Mouse (Mus musculus): ENCODE results near the gene Gja10. TPM values are rescaled to one million over a fixed set of nuclear protein-coding genes. Genes with fewer than 3 reads are reported as not detected.

Gja10 gene
- polyA plus RNA-seq, 1 experiment from 2014 or later, result not detected

GRCm38 (mm10) chr4:32564416-32564815 lies 38.1 kb downstream of the Gja10 start:
- whole genome bisulfite sequencing, result 79% methylated on average over 7 of the region's 7 CpGs
- ATAC-seq, result no peak
- H3K4me2 ChIP-seq (replicated peaks; ENCODE audit: low read depth), result no peak overlapping the region
- H3K4me1 ChIP-seq (replicated peaks; ENCODE audit: control insufficient read depth, insufficient read depth, low read length), result no peaks in the 10 kb centered on the region
- no peaks in the 10 kb centered on the region for H3K27me3 ChIP-seq (replicated peaks; ENCODE audit: control insufficient read depth, insufficient read depth, low read length)
- no peak overlapping the region for H3K9ac ChIP-seq (ENCODE audit: low read depth, low read length)
- H3K4me3 ChIP-seq (ENCODE audit: low read depth, low read length), result no peak overlapping the region
- no peak overlapping the region for H3K27ac ChIP-seq (ENCODE audit: low read depth, low read length)
- TF ChIP-seq CTCF (IDR thresholded peaks at IDR 0.05; ENCODE audit: low read depth), result no peak
- no peaks in the 10 kb centered on the region for H3K36me3 ChIP-seq (ENCODE audit: control insufficient read depth, insufficient read depth)
- H3K9me3 ChIP-seq (ENCODE audit: control insufficient read depth), result no peaks in the 10 kb centered on the region

DNA sequence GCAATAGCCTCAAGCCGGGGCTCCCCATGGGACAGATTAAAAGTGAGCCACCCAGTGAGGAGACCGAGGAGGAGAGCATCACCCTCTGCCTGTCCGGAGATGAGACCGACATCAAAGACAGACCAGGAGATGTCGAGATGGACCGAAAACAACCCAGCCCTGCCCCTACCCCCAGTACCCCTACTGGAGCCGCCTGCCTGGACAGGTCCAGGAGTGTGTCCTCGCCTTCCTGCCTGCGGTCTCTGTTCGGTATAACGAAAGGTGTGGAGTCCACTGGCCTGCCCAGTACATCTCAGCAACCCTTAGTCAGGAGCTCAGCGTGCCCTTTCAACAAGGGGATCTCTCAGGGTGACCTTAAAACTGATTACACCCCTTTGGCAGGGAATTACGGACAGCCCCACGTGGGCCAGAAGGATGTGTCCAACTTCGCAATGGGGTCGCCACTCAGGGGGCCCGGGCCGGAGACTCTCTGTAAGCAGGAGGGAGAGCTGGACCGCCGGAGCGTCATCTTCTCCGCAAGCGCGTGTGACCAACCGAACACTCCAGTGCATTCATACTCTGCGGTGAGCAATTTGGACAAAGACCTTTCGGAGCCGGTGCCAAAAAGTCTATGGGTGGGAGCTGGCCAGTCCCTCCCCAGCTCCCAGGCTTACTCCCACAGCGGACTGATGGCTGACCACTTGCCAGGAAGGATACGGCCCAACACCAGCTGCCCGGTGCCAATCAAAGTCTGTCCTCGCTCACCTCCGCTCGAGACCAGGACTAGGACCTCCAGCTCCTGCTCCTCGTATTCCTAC lies 40.0 kb downstream of the Gja10 start:
- Histone ChIP-seq H3K4me3 (ENCODE audit: low read depth, low read length) (no peak overlapping the region), H3K27ac (ENCODE audit: low read depth, low read length) (no peak overlapping the region), H3K9ac (ENCODE audit: low read depth, low read length) (no peak overlapping the region), H3K9me3 (ENCODE audit: control insufficient read depth) (no peaks in the 10 kb centered on the region), H3K4me2 (replicated peaks; ENCODE audit: low read depth) (no peak overlapping the region), H3K4me1 (replicated peaks; ENCODE audit: control insufficient read depth, insufficient read depth, low read length) (no peaks in the 10 kb centered on the region), H3K36me3 (ENCODE audit: control insufficient read depth, insufficient read depth) (no peaks in the 10 kb centered on the region), H3K27me3 (replicated peaks; ENCODE audit: control insufficient read depth, insufficient read depth, low read length) (no peaks in the 10 kb centered on the region)
- no peak for ATAC-seq
- TF ChIP-seq CTCF (IDR thresholded peaks at IDR 0.05; ENCODE audit: low read depth), result no peak
- WGBS, result 95% methylated on average over 35 of the region's 35 CpGs

- Histone ChIP-seq H3K9ac (ENCODE audit: low read depth, low read length) (no peak overlapping the region), H3K27me3 (replicated peaks; ENCODE audit: control insufficient read depth, insufficient read depth, low read length) (no peaks in the 10 kb centered on the region), H3K9me3 (ENCODE audit: control insufficient read depth) (no peaks in the 10 kb centered on the region), H3K27ac (ENCODE audit: low read depth, low read length) (no peak overlapping the region), H3K4me1 (replicated peaks; ENCODE audit: control insufficient read depth, insufficient read depth, low read length) (no peaks in the 10 kb centered on the region), H3K36me3 (ENCODE audit: control insufficient read depth, insufficient read depth) (no peaks in the 10 kb centered on the region), H3K4me2 (replicated peaks; ENCODE audit: low read depth) (no peak overlapping the region), H3K4me3 (ENCODE audit: low read depth, low read length) (no peak overlapping the region)
- WGBS, result 46% methylated on average over 12 of the region's 12 CpGs
- ATAC-seq, result no peak
- TF ChIP-seq CTCF (IDR thresholded peaks at IDR 0.05; ENCODE audit: low read depth), result peak; percentile 58
These were observed 40.9 kb downstream of the Gja10 start for GRCm38 (mm10) chr4:32561555-32562095.

GRCm38 (mm10) chr4:32560724-32561554 lies 41.6 kb downstream of the Gja10 start:
- no peaks in the 10 kb centered on the region for H3K36me3 ChIP-seq (ENCODE audit: control insufficient read depth, insufficient read depth)
- no peaks in the 10 kb centered on the region for H3K4me1 ChIP-seq (replicated peaks; ENCODE audit: control insufficient read depth, insufficient read depth, low read length)
- TF ChIP-seq CTCF (IDR thresholded peaks at IDR 0.05; ENCODE audit: low read depth), result peak; percentile 48
- no peak overlapping the region for H3K4me3 ChIP-seq (ENCODE audit: low read depth, low read length)
- H3K4me2 ChIP-seq (replicated peaks; ENCODE audit: low read depth), result no peak overlapping the region
- no peak overlapping the region for H3K9ac ChIP-seq (ENCODE audit: low read depth, low read length)
- 62% methylated on average over 8 of the region's 8 CpGs for WGBS
- no peaks in the 10 kb centered on the region for H3K9me3 ChIP-seq (ENCODE audit: control insufficient read depth)
- no peaks in the 10 kb centered on the region for H3K27me3 ChIP-seq (replicated peaks; ENCODE audit: control insufficient read depth, insufficient read depth, low read length)
- ATAC-seq, result no peak
- no peak overlapping the region for H3K27ac ChIP-seq (ENCODE audit: low read depth, low read length)

- Histone ChIP-seq H3K4me1 (replicated peaks; ENCODE audit: control insufficient read depth, insufficient read depth, low read length) (no peaks in the 10 kb centered on the region), H3K9ac (ENCODE audit: low read depth, low read length) (no peak overlapping the region), H3K9me3 (ENCODE audit: control insufficient read depth) (no peaks in the 10 kb centered on the region), H3K27me3 (replicated peaks; ENCODE audit: control insufficient read depth, insufficient read depth, low read length) (no peaks in the 10 kb centered on the region), H3K4me2 (replicated peaks; ENCODE audit: low read depth) (no peak overlapping the region), H3K4me3 (ENCODE audit: low read depth, low read length) (no peak overlapping the region), H3K36me3 (ENCODE audit: control insufficient read depth, insufficient read depth) (no peaks in the 10 kb centered on the region), H3K27ac (ENCODE audit: low read depth, low read length) (no peak overlapping the region)
- TF ChIP-seq CTCF (IDR thresholded peaks at IDR 0.05; ENCODE audit: low read depth), result no peak
- 35% methylated on average over 6 of the region's 6 CpGs for WGBS
- ATAC-seq, result no peak
These were observed 42.3 kb downstream of the Gja10 start for GRCm38 (mm10) chr4:32560246-32560645.

DNA sequence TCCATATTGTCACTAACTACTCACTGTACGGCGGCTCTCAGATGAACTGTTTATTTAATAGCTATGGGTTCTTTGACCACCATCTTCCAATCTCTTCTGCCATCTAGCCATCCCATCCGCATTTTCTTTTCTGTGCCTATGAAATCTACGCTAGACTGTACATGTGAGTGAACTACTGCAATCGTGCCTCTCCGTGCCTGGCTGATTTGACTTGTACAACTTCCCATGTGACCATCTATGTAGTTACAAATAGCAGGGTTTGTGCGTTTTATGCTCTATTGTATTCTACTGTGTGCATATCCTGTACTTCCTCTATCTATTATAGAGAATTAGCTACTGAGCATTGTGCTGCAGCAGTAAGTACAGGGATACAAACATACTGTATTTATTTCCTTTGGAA lies 47.1 kb downstream of the Gja10 start:
- H3K4me3 ChIP-seq (ENCODE audit: low read depth, low read length), result no peak overlapping the region
- no peaks in the 10 kb centered on the region for H3K27me3 ChIP-seq (replicated peaks; ENCODE audit: control insufficient read depth, insufficient read depth, low read length)
- no peak for TF ChIP-seq CTCF (IDR thresholded peaks at IDR 0.05; ENCODE audit: low read depth)
- no peak overlapping the region for H3K9ac ChIP-seq (ENCODE audit: low read depth, low read length)
- no peaks in the 10 kb centered on the region for H3K4me1 ChIP-seq (replicated peaks; ENCODE audit: control insufficient read depth, insufficient read depth, low read length)
- no peak overlapping the region for H3K27ac ChIP-seq (ENCODE audit: low read depth, low read length)
- H3K9me3 ChIP-seq (ENCODE audit: control insufficient read depth), result no peaks in the 10 kb centered on the region
- no peaks in the 10 kb centered on the region for H3K36me3 ChIP-seq (ENCODE audit: control insufficient read depth, insufficient read depth)
- no peak overlapping the region for H3K4me2 ChIP-seq (replicated peaks; ENCODE audit: low read depth)
- no peak for ATAC-seq
- 85% methylated on average over 7 of the region's 7 CpGs for WGBS
